Mouse (Mus musculus) left cerebral cortex, postnatal 25 days (tissue): Measurements from ENCODE around the gene Zfp622. TPM values are rescaled to one million over a fixed set of nuclear protein-coding genes. Genes with fewer than 3 reads are reported as not detected.
"Not testable (repeated sequence)": the region's sequence is repeated elsewhere in the genome, so short reads cannot be mapped to it uniquely, and the experiment has no call there.

Experiments
- DNase-seq, 2 experiments: peaks; one replicate each; pipeline ENCODE4 v3.0.0; 2022; ENCODE audit warnings: low spot score in 2 of 2, mixed read lengths in 1 of 2
- intact Hi-C: fragments of 180-260 bp; cut with DNase I; formaldehyde crosslinking; loops from one replicate; pipeline ENCODE4 v1.15.1; 2025
- total RNA-seq, 2 experiments: library from RNA; stranded (reverse); gene quantifications; 2 replicates each; pipeline ENCODE4 v1.2.3; 2021

Gene Zfp622
- total RNA-seq, 2 experiments from 2014 or later, result 42.5 to 42.6 TPM

DNA sequence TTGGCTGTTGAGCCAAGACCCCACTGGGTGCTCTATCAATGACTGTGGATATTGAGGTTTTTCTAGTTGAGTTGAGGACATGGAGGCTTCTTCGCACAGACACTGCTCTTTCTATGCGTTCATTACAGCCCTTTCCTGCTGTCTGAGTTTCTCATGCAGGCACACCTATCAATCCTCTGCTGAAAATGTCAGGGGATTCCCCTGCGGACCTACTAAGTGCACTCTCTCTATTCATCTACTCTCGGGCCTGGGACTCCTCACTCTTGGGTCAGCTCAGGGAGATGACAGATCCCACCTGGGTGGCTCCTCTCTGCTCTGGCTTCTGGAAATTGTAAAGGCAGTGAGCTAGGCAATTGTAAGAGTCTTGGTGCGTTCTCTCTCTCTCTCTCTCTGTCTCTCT is 23.9 kb upstream of the Zfp622 start:
- intact Hi-C loops, result no loop called here
- DNase-seq, result no peak

GRCm38 (mm10) chr15:25966220-25966774 is 17.9 kb upstream of the Zfp622 start:
- intact Hi-C loops, result no loop called here
- no peak for DNase-seq

- intact Hi-C loops, result no loop called here
- no peak for DNase-seq
Observed at GRCm38 (mm10) chr15:25971596-25971995, 12.6 kb upstream of the Zfp622 start.

- no peak for DNase-seq
- intact Hi-C loops, result no loop called here
Observed at GRCm38 (mm10) chr15:25972758-25973157, 11.4 kb upstream of the Zfp622 start.

- intact Hi-C loops, result no loop called here
- DNase-seq, result no peak
Observed at GRCm38 (mm10) chr15:25974352-25974751, 9.8 kb upstream of the Zfp622 start.

GRCm38 (mm10) chr15:25975810-25976209 is 8.4 kb upstream of the Zfp622 start:
- DNase-seq, result no peak
- intact Hi-C loops, result no loop called here

DNA sequence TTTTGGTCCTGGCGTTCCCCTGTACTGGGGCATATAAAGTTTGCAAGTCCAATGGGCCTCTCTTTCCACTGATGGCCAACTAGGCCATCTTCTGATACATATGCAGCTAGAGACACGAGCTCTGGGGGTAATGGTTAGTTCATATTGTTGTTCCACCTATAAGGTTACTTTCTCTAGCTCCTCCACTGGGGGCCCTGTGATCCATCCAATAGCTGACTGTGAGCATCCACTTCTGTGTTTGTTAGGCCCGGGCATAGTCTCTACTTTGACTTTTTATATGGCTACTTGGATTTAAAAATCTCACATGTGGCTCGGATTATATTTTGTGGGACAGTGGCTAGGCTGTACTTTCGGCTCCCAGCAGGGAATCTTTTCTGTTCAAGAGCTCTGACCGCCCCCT is 552 bp upstream of the Zfp622 start:
- DNase-seq, intact Hi-C loops: not testable (repeated sequence)

DNA sequence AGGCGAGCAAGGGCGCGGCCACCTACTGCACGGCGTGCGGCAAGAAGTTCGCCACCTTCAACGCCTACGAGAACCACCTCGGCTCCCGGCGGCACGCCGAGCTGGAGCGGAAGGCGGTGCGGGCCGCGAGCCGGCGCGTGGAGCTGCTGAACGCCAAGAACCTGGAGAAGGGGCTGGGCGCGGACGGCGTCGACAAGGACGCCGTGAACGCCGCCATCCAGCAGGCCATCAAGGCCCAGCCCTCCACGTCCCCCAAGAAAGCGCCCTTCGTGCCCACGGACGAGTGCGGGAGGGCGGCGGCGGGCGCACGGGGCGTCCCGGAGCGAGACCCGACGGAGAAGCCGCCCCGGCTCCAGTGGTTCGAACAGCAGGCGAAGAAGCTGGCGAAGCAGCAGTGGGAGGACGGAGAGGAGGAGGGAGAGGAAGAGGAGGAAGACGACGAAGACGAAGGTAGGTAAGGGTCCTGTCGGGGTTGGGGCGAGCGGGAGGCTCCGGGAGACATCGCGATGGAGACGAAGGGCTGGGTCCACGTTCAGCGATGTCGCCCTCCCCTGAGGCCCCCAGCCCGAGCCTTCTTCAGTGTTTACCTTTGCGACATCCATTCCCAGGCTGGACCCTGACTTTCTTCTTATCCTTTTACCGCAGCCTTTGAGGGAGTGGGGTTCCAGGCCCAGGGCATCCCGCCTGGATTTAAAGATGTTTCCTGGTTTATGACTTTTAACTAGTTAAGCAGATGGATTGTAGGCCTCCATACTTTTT is 747 bp downstream of the Zfp622 start:
- intact Hi-C loops, result no loop called here
- no peak for DNase-seq

- peak; percentile 72 to 80 for DNase-seq
- intact Hi-C loops, result loop anchor here (10.0 kb wide), 2 partner anchors 622 to 1242 kb away; no protein-coding TSS in a partner anchor
Observed at GRCm38 (mm10) chr15:25992992-25993727, 9.0 kb downstream of the Zfp622 start.

- peak in 1 of 2 experiments; percentile 61 for DNase-seq
- intact Hi-C loops, result loop anchor here (2.0 to 10.0 kb wide), 4 partner anchors 317 to 1239 kb away; no protein-coding TSS in a partner anchor
Observed at GRCm38 (mm10) chr15:25995521-25995920, 11.4 kb downstream of the Zfp622 start.

- intact Hi-C loops, result loop anchor here (5.0 to 10.0 kb wide), 3 partner anchors 313 to 1235 kb away; no protein-coding TSS in a partner anchor
- DNase-seq, result not testable (repeated sequence)
Observed at GRCm38 (mm10) chr15:25999545-25999944, 15.4 kb downstream of the Zfp622 start.

- intact Hi-C loops, result no loop called here
- DNase-seq, result no peak
Observed at GRCm38 (mm10) chr15:26008621-26009020, 24.5 kb downstream of the Zfp622 start.

DNA sequence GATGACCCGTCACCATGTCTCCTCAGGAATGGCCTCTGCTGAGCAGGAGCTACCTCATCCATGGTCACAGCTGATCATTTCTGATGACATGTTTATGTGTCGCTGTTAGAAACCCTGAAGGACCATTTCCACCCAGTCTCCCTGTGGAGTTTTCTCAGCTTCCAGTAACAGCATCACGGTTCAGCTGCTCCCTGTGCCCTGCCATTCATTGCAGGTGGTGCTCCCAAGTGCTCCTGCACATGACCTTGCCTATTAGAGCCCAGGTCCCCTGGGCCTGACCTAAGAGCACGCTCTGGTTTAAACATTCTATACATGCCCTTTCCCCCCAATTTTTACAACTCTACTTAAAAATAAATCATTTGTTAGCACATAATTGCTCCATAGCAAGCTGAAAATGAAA is 28.7 kb downstream of the Zfp622 start:
- intact Hi-C loops, result loop anchor here (5.0 kb wide), 2 partner anchors 294 to 314 kb away; partner anchors contain the start of gene March11
- no peak for DNase-seq

DNA sequence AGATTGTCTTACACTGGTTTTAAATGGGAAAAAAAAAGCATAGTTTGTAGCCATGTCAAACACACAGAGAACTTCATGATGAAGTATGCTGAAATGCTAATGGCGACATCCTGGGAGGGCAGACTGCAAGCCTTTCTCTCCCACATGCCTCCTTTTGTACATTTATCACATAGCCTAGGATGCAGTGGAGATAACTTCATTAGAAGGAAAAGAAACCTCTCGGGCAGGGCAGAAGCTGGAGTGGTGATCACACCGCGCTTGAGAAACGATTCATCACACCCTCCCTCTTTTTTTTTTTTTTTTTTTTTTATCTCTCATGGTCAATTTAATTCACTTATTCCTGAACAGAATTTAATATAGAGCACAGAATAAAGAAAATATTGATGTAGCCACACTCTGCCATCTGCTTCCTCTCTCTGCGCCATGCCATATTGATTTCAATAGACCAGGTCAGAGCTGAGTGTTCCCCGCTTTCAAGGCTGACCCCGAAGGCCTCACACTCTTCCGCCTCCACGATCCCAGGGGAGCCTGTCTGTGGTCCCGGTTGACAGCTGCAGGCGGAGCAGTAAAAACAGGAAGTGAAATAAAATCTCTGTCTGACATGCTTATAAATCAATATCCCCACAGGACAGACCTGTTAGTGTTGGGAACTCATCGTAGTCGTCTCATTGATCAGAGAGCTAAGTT is 32.0 kb downstream of the Zfp622 start:
- no peak for DNase-seq
- intact Hi-C loops, result no loop called here

DNA sequence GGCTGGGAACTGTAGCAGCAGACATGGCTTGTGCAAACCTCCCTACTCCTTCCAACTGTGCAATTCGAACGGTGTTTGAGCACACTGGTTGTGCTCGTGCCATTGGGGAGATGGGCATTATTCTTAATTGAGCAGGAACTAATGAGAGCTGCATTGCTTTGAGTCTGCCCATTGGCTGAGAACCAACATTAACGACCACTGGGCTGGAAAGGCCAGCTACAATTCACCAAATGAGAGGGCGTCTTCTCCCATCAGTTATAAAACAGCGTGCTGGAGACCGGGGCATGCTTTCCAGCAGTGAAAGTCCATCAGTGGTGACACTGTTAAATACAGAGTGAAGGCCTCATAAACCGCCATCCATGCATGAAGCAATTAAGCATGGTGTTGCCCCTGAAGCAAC is 37.6 kb downstream of the Zfp622 start:
- intact Hi-C loops, result no loop called here
- no peak for DNase-seq

- intact Hi-C loops, result no loop called here
Observed at GRCm38 (mm10) chr15:26022636-26023035, 38.5 kb downstream of the Zfp622 start.

GRCm38 (mm10) chr15:26031692-26032091 is 47.5 kb downstream of the Zfp622 start:
- intact Hi-C loops, result no loop called here
- no peak for DNase-seq

More at GRCm38 (mm10) chr15:26022636-26023035, 38.5 kb downstream of the Zfp622 start:
- no peak for DNase-seq

DNA sequence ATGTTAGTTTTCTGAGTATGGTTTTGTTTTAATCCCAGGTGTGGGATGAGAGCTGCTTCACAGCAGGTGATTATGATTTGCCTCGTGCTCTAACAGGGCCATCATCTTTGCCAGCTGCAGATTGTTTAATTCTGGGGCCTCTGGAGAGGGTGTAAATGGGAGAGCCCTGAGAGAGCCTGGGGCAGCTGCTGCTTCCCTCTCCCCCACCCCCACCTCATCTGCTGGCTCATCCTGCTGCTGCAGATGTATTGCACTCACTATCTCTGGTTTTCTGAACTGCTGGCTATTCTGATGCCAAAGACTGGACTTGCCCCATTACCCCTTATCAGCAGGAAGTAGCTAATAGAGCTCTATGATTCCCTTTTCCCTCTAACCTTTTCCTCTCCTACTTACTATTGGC is 56.4 kb downstream of the Zfp622 start:
- DNase-seq, result no peak
- intact Hi-C loops, result no loop called here

DNA sequence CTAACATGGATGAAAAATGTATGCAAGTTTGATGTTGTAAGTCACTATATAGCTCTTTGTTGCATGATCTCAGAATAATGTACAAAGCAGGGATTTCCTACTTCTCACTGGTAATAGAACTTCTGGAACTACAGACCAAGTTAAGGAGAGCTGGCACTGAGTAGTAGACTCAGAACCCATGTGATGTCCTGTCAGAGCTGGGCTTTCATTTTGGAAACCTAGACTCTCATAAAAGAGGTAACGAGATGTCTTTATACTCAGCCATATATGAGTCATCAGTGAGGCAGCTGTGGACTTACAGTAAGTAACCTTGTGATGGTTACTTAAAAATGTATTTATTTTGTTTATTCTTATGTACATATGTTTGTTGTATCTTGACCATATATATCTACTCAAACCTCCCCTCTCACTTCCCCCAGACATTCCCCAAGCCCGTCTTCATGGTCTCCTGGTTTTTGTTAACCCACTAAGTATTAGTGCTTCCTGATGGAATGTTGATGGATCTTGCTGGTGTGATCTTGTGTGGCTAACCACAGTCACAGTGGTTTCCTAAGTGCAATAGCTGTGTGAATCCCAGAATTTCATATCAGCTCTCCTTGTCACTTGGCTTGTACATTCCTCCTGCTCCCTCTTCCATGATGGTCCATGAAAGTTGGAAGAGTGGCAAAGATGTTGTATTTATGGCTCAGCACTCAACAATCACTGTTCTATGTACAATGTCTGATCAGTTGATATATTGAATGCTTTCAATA is 57.2 kb downstream of the Zfp622 start:
- intact Hi-C loops, result no loop called here
- no peak for DNase-seq
